Mouse (Mus musculus) left cerebral cortex, postnatal 36 days (tissue): ENCODE measurements at regions not wholly inside any gene's neighbourhood (a gene's known extent, or its start where the extent isn't known, plus 50 kb on each side); places are given as distances from the start of the nearest gene placed in this dataset.
"Not testable (repeated sequence)": the region's sequence is repeated elsewhere in the genome, so short reads cannot be mapped to it uniquely, and the experiment has no call there.

Source experiments
- DNase-seq, 2 experiments: peaks; one replicate each; pipeline ENCODE4 v3.0.0; 2021 to 2022; ENCODE audit warnings: low spot score in 2 of 2, mixed read lengths in 1 of 2
- intact Hi-C: fragments of 180-260 bp; cut with DNase I; formaldehyde crosslinking; loops from one replicate; pipeline ENCODE4 v1.15.1; 2025

DNA sequence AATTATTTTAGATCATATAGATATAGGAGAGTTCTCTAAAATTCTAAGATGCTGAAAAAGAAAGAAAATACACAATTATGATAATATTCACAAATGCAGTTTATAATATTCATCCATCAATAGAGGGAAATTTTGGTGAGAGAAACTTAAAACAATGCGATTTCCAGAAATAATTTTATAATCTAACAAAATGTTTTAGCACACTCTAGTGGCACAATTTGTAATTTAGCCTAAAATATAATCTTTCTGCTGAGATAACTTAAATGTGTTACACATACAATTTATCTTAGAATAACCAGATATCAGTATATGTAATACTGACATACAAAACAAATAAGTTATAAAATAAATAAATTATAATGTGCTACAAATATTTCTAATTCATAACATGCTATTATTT is 159.5 kb upstream of the Klhl4 start:
- intact Hi-C loops: loop anchor here (10.0 kb wide), 1 partner anchor 1370 kb away; no protein-coding TSS in a partner anchor
- no peak for DNase-seq

DNA sequence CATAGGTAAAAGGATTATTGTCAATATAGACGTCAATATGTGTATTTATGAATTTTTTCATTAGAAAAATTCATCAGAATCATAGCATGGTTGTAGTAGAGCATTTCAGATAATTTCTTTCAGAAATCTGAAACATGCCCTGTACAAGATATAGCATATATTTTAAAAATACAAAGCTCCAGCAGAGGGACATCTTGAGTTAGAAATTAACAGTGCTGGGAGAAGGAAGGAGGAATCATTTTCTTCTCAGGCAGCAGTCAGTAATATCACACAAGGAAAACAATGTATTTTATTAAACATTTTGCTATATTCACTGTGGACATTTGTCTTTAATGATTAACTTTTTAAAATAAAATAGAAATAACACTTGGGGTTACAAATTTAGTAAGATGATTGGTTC is 149.8 kb upstream of the Klhl4 start:
- no peak for DNase-seq
- intact Hi-C loops: loop anchor here (2.0 kb wide), 1 partner anchor 235 kb away; no protein-coding TSS in a partner anchor

DNA sequence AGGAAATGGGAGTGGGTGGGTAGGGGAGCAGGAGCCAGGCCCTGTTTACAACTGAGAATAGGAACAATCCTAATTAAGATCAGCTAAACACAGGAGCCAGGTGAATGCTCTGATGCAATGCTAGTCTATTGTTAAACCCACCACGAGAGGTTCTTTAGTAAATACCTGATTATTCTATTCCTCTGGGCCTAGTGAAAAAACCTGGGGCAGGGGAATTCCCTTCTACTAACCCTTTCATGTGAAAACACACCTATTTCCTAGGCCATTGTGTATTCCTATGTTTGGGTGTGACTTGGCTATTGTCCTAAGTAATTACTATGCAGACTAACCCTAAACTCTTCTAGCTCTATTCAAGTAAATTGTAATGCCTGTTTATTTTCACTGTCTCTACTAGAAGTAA is 138.0 kb upstream of the Klhl4 start:
- intact Hi-C loops, DNase-seq: not testable (repeated sequence)

DNA sequence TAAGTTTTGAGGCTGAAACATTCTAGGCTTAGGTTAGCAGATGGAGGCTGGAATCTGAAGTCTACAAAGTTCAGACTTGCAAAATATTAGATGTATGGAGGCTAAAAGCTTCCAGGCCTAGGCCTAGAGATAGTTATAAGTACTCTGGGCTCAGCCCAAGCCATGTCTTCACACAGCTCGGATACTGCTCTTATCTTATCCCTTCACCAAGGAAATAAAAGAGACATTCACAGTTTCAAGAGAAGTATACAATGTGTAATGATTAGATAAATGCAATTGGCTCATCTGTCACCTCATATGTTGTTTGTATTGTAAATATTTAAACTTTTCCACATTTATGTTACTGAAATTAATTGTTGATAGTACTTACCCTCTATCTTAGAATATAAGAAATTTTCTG is 114.9 kb upstream of the Klhl4 start:
- DNase-seq: no peak
- intact Hi-C loops: no loop called here
